Mouse (Mus musculus) layer of hippocampus, adult 9-10 months (tissue): ENCODE results near the gene Reep3.
"Not testable (repeated sequence)": the region's sequence is repeated elsewhere in the genome, so short reads cannot be mapped to it uniquely, and the experiment has no call there.

Experiments
- DNase-seq: peaks from one replicate; pipeline ENCODE4 v3.0.0; 2022; ENCODE audit warnings: low spot score

The Reep3 gene

DNA sequence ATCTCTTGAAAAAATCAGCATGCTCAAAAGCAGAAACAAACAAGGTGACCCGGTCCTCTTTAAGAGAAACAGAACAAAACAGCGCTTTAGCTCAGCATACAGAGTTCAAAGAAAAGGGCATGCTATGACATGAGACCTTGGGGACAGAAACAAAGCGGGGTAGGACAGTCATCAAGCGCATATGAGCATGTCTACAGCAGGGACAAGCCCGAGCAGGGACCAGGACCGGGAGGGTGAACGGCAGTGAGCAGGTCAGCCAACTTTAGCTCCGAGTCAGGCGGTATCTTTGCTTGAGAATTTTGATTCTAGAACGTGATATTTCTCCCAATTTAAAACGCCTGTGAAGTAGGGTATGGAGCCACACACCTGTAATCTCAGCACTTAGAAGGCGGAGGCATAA lies 86.2 kb downstream of the Reep3 start:
- no peak for DNase-seq

DNA sequence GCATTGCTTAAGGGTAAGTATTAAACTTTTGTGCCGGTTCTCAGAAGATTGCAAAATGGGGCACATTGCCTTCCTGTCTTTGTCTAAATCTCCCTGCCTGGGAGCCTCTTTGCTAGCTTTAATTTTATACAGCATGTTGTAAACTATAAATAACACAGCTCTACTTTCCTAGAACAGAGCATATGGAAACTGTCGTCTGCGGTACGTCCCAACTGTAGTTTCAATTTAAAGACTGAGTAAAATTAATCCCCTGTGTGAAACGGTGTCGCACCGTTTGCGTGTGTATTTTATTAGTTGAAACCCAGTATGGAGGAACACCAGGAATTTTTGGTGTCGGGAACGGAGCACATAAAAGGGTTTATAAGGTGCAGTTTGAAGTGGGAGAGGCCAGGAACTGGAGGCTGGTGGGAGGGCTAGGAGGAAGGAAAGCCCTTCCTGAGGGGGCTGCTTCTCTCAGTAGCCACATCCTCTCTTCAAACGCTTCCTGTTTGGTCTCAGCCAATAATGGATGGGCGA lies 92.2 kb downstream of the Reep3 start:
- no peak for DNase-seq

DNA sequence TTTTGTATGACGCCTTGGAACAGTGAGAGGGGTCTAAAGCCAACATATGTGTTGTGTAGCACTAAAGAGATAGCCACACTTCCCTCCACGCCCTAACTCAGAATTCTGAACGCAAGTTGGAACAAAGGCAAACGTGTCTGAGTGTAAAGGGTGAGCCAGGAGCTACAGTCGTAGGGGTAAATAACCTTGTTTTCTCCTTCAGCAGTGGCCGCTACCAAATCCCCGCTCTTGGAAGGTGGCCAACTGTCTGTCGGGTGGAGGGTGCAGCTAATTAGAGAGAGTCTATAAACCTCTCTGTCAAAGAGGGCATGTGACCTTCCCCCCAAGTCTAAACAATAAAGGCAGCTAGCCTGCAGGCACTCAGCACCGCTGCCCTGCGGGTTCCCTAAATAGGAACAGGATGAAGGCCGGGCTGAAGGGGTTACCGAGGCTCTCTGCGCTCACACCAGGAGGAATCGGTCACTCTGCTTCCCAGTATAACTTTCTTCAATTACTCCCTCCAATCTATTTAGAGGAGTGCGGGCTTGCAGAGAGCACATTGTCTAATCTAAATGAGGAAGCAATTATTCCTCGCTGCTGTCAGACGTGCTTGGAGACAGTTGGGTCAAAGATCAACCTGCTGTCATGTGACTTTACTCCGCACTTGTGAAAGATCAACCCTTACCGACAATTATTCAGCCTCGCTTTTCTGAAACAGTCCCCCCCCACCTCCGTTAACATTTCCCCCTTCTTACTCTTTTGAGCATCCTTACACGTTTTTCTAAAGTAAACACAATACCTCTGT lies 92.8 kb downstream of the Reep3 start:
- no peak for DNase-seq

DNA sequence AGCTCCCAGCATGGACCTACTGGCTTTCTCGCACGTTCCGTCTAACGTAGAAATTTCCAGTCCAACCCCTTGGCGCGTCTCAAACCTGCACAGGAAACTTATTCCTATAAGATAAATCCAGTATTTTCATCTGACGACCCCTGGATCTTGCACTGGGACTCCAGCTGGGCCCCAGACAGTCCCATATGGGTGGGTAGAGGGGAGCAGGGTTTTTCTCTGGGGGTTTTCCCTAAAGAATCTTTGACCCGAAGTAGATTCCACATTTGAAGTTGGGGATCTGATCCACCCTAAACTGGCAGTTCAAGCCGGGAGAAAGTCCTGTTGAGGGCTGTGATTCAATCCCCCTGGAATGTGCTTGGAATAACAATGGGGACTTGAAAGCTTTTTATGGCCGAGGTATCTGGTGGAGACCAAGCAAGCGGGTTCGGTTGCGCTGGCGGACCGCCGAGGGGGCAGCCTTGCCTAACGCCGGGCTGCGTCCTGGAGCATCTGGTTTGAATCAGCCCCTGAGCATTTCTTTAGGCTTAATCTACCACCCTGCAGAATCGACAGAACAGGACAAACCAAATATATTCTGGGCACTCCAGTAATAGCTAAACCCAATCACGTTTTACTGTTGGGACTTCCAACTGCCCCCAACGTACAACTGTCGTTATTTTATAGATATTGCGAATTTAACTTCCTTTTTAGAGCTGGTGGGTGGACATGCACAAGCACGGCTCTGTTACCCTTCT lies 93.6 kb downstream of the Reep3 start:
- DNase-seq: no peak

DNA sequence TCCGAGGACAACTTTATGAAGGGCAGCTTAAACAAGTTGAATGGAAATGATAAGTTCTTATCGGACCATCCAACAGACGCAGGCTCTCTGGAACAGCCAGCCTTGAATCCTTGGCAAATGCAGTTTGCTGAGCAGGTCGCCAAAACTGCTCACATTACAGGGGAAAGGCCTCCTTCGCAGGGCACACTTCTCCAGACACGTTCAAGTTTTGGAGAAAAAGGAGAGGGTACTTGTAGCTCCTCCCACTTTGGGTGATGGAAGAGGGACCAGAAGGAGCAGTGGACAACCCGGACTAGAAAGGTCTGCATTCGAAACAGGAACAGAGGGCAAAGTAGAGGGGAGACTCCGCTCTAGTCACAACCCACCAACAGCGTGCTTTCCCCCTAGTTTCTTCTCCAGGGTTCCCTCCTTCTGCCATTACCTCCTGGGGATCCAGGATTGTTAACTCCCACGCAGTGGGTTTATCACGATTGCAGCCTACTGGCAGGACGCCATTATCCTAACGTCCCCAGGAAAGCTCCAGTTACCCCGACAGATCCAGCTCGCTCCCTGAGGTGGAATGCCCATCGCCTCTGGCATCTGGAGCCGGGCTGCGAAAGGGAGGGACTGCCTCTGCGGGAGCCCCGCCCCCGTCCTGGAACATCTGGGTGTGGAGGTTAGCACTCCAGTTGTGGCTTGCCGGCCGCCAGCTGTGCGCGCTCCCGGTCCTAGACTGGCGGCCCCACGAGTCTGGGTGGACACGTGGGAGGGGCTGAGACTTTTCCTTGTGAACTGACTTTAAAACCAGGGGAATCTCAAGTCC lies 94.3 kb downstream of the Reep3 start:
- DNase-seq: no peak

DNA sequence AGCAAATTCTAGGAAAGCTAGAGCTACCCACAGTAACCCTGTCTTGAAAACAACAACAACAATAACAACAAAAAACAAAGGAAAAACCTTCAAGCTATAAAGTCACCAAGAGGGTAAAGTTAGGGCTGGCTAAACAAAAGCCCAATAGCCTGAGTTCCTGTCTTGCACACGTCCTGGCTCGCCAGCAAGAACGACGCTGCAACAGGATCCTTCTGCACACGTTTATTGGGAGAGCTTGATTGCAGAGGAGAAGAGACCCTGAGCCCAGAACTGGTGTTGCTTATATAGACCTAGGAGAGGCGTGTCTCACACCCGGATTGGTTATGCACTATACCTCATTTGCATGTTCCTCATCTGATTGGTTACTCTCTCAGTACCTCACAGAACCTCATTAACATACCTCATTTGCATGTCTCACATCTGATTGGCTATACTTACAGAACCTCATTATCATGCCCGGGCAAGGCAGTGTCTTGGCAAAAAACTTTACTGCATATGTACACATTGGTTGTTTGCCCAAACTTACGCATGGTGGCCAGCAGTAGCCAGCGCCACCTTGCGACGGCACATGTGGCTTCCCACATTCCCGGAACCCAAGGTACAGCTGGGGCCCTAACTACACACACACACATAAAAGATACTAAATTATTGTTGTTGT lies 95.7 kb downstream of the Reep3 start:
- not testable (repeated sequence) for DNase-seq

DNA sequence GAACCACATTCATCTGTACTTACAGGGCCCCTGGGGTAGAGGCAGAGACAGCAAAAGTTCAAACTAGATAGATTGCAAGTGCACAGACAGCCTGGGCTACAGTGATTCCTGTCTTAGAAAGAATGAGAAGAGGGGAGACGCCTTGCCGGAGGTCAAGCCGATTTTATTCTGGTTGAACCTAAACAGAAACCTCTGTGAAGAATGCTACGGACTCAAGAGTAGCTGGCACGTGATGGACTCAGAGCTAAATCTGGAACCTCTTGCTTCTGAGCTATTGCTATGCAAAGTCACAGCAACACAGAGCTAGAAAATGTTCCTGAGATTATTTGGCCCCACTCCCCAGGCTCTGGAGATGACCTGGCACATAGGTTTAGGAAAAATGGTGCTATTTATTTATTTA lies 96.6 kb downstream of the Reep3 start:
- no peak for DNase-seq

DNA sequence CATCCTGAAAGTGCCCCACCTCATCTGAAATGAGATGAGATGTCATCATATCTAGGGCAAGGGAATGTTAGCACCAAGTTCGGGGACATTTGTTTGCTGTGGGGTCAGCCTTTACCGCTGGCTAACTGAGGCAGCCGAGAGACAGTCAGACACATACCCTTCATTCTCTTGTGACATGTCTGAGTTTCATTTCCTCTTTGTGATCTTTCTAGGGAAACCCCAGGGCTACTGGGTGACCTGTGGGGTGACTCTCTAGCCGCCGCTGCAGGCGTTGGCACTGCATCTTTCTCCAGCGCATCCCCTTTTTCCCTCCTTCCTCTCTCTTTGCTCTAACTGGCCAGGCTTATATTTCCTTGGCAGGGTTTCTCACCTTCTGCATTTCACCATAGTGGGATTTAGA lies 98.0 kb downstream of the Reep3 start:
- DNase-seq: no peak

DNA sequence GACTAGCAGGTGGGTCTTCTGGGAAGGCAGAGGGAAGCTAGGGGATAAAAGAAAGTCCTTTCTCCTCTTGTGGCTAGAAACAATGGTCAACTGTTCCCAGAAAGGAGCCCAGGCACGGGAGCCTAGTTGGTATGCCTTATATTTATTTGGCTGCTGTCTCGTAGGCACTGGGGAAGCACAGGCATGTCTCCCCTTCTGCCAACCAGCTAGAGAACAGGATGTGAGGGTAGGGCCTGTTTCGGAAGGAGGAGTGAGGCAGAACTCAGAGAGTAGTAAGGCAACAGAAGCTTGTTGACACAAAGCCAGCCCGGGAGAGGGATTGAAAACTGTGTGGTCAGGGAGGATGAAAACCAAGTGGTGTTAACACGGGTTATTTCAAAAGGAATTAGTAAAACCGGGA lies 101.6 kb downstream of the Reep3 start:
- no peak for DNase-seq

DNA sequence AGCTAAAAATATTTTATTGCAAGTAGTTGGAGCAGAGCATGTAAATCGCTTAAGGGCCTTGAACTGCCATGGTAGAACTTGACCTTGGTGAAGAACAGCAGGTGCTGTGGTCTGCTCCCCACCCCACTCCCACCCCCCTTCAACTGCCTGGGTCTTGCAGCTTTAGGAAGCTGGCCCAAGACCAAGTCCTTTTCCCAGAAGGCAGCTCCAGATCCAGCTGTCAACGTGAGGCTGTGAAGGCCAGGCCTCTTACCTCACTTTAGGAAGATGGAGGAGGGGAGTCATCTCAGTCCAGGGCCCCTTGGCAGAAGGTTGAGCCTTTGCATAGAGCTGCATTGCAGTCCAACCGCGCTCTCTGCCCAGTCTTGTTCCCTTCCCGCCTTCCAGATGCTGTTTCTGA lies 102.3 kb downstream of the Reep3 start:
- DNase-seq: no peak

DNA sequence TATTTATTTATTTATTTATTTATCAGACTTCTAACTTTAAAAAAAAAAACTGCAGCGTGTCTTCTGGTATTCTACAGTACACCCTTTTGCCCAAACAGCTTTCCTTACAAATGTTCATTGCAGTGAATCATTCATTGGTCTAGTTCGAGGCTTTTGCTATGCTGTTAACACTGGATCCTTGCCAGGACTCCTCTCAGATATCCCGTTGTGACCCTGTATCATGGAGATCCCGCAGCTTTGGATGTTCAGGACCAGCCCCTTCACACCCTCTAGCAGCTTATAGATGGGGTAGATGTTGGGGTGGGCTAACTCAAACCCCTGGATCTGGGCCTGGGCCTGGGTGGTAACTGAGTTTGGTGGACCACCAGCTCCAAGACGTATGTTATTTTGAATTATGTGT lies 104.2 kb downstream of the Reep3 start:
- no peak for DNase-seq

DNA sequence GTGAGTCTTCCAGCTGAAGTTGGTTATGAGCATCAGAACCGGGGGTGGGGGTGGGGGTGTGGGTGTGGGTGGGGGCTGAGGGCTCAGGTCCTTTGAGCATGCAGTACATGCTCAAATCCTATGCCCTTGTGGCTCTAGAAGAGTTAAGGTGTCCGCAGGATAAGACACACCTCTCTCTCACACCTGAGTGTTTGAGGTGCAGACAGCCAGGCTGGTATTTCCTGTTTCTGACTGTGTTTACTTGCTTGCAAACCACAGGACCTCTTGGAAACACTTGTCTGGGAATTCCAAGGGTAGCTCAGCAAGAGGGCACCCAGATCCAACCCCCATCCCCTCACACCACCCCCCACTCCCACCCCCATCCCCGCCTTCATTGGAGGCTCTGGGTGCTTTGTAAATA lies 106.2 kb downstream of the Reep3 start:
- DNase-seq: no peak

DNA sequence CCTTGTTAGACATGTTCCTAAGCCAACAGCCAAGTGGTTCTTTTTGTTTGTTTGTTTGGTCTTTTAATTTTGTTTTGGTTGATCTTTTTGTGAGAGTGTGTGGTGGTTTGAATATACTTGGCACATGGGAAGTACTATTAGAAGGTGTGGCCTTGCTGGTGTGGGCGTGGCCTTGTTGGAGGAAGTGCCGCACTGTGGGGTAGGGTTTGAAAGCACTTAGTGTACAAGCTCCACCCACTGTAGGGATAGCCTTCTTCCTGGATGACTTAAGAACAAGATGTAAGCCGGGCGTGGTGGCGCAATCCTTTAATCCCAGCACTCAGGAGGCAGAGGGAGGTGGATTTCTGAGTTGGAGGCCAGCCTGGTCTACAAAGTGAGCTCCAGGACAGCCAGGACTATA lies 113.7 kb downstream of the Reep3 start:
- no peak for DNase-seq

DNA sequence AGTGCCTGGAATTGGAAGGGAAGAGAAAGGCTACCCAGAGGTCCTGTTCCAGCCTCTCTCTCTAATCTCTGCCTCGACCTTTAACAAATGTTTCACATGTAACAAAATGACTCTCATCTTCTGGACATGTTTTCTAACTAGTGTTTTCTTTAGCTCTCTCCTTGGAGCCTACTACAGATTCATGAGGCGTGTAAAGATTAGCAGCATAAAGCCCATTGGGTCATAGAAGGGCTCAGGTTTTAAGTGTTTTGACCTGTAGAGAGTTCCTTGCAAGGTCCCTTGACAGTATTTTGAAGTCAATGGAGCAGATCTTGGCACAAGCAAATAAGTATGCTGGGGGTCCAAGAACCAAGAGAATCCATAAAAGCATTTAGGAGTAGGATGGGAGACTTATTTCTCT lies 118.5 kb downstream of the Reep3 start:
- DNase-seq: no peak

DNA sequence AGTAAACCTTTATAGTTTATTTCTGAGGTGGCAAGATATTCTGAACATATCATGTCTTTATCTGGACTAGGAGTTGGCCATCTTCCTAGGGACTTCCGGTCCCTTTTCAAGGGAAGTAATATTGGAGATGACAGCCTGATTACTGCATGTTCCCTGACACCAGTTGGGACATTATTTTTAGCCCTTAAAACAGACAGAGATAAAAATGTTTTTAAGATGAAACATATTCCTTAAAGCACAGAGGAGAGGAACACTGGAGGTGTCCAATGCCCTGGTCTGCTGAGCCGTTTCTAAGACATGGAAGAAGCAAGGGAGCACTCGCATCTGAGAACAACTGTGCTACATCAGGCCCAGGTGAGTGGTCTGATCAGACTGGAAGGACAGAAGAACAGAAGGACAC lies 119.7 kb downstream of the Reep3 start:
- DNase-seq: no peak

DNA sequence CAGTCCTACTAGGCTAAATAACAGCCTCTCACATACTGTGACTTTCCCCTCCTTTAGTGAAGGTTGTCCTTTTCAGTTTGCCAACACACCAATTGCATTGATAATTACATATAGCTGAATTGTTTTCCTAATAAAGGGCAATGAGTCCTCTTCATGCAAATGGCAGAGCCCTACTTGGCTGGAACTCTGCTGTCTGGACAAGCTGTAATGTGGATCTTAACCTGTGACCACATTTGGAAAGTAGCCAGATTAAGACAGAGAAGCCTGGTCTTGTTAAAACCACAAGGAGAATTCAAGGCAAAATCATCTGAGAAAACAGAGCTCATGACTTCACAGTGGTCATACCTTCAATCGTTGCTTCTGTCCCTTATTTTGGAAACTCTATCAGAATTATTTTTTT lies 121.3 kb downstream of the Reep3 start:
- no peak for DNase-seq

DNA sequence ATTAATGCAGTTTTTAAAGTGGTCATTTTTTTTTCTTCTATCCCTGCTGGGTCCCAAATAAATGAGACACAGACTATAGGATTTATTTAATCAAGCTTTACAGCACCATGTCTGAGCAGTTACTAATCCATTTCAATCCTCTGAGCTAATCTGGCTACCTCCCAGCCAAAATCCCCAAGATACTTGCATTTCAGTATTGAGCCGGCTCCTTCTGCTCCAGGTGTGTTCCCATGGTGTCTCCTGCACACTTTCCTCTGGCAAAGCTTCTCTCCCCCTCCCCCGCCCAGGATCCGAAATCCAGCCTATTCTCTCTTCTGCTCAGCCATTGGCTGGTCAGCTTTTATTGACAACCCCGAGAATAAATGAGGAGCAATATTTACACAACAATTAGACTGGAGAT lies 122.3 kb downstream of the Reep3 start:
- no peak for DNase-seq

DNA sequence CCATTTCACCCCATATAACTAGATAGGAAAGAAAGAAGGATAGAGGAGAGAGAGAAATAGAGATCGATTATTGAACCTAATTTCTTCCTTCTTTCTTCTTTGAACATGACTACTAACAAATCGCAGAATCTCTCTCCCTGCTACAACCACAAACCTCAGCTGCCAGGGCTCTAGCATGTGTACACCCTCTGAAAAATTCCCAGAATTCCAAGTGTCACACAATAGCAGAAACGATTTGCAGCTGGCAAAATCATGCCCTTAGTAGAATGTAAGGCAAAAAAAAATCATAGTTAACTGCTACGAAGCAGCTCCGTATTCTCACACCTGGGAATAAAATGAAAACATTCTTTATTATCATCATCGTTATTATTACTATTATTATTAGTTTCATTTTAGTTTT lies 122.9 kb downstream of the Reep3 start:
- no peak for DNase-seq

DNA sequence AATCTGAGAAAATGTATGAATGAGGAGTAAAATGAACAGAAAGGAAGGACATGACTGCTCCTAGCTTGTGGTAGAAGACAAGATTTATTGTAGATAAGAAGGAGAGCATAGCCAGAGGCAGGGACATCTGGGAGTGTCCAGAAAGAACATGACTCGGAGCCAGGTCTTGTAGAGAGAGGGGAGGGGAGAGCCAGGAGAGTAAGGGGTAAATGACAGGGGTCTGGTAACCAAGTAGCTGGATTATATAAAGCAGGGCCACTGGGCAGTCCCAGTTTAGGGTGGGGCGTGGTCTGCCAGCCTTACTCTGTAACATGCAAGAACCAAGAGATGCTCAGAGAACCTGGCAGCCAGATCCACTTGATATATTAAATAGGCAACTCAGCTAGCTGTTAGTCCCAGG lies 123.5 kb downstream of the Reep3 start:
- no peak for DNase-seq

DNA sequence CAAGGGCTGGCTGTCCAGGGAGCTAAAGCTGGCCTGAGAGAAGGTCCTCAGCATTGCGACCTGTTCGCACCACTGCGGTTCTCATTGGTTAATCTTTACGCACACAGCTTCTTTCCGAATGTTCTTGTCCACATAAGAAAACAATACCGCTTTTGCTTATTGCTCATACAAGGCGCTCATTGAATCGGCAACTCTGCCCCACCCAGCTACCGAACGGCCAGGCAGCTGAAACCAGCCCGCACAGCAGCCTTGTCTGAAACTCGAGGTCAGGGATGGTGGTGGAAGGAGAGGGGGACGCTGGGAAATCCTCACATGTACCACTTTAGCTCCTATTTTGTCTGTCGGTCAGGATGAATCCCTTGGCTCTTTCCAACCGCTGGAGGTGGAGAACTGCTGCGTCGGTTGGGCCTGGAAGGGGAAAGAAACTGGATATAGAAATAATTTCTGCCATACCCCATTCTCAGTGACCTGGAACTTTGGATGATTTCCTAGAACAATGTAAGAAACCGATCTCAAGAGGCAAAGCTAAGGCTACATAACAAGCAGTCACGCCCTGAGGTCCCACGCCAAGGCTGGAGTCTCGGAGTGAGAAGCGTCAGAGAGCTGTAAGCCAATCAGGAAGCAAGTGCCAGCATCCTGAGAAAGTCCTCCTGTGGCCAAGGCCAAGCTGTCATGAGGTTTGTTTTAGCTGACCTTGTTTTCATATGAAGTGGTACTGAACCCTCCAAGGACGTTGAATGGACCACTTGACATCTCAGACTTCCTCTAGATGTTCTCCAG lies 126.2 kb downstream of the Reep3 start:
- DNase-seq: no peak

DNA sequence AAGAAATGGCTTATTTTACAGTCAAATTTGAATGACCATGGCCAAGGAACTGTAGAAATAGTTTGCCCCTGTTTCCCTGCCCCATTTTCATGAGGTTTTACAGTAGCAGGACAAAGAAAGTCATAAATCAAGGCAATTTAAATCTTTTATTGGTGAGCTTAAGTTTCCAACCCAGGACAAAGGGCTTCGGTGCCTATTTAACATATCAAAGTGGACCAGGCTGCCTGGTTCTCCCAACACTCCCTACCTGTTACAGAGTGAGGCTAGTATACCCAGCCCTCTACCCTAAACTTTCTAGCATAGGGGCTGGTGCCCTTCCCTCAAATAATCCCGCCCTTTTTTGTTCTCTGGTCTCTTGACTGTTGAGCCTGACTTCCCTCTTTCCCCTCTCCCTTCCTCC lies 127.2 kb downstream of the Reep3 start:
- DNase-seq: no peak
